Mouse (Mus musculus) erythroblast, embryonic 14.5 days (primary cell): ENCODE results near the gene Slc17a2.

Source experiments
- GATA1 ChIP-seq: IDR thresholded peaks from 2 replicates; pipeline ENCODE4 v1.6.1; 2012; ENCODE audit warnings: low read length, inconsistent platforms, mixed read lengths
- TAL1 ChIP-seq: IDR thresholded peaks from 3 replicates; pipeline ENCODE4 v1.6.1; 2012; ENCODE audit warnings: low read length, inconsistent platforms, mixed read lengths

GRCm38 (mm10) chr13:23866086-23866710, 59.4 kb downstream of the Slc17a2 start:
- TF ChIP-seq GATA1 = no peak
- no peak for TF ChIP-seq TAL1
